Mouse (Mus musculus): ENCODE results near the gene Rasl12.
A peak's percentile ranks its signal among the peaks of the same experiment; 100 is the strongest.

Rasl12 gene

DNA sequence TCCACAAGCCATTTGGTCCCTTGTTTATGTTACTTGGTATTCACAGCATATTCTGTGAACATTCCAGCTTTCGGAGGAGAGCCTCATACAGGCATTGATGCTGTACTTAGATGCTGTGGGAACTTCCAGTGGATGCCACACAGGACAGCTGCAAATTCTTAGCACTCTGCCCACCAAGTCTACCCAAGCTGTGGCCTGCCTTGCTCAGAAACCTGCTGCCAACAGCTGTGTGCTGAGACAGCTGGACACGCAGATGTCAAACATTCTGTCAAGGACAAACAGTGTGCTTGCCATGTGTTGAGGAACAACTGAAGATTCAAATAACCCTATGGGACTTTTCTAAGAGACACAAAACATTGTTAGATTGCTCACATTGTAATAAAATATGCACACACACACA lies 60.7 kb downstream of the Rasl12 start:
- no peak for DNase-seq

GRCm38 (mm10) chr9:65460198-65460597 lies 61.9 kb downstream of the Rasl12 start:
- no peak for DNase-seq

- DNase-seq: peak; percentile 98
Measured at GRCm38 (mm10) chr9:65460732-65461442, 62.6 kb downstream of the Rasl12 start, which contains the start of gene Spg21. Gene Spg21 (plus strand): TSS chr9:65460947.

DNA sequence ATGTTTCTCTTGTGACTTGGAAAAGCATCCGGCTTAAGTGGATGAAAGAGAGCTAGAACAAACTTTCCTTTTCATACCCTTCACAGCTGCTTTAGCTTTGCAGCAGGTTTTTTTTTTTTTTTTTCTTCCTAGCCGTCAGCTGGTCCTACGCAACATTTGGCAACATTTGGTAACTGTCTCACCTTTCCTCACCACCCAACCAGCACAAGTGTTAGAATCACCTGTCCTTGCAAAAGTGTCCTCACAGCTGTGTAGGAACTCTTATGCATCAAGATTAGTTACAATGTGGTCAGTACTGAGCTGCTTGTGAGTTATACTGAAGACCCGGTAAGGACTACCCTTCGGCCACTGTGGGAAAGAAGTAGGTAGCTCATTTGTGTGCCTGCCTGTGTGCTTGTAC lies 64.2 kb downstream of the Rasl12 start:
- DNase-seq: no peak

- peak; percentile 66 for DNase-seq
Measured at GRCm38 (mm10) chr9:65464161-65464560, 65.9 kb downstream of the Rasl12 start.
